Mouse (Mus musculus) spleen, adult 12 weeks (tissue): ENCODE data around the gene Stxbp6.
"Not testable (repeated sequence)": the region's sequence is repeated elsewhere in the genome, so short reads cannot be mapped to it uniquely, and the experiment has no call there.

ENCODE experiments used
- DNase-seq: peaks from one replicate; pipeline ENCODE4 v3.0.0; 2022; ENCODE audit warnings: low spot score

The Stxbp6 gene

GRCm38 (mm10) chr12:45074611-45075342, at the start of gene Stxbp6:
Gene Stxbp6 (minus strand): TSS chr12:45074709.
- DNase-seq, result no peak

GRCm38 (mm10) chr12:45102954-45103353, 28.4 kb upstream of the Stxbp6 start:
- DNase-seq, result not testable (repeated sequence)

GRCm38 (mm10) chr12:45093732-45094131, 19.2 kb upstream of the Stxbp6 start:
- DNase-seq, result no peak

- no peak for DNase-seq
These were observed 17.9 kb upstream of the Stxbp6 start for GRCm38 (mm10) chr12:45092444-45092843.

- no peak for DNase-seq
These were observed 8.6 kb upstream of the Stxbp6 start for GRCm38 (mm10) chr12:45083145-45083475.

GRCm38 (mm10) chr12:45082379-45083144, 8.1 kb upstream of the Stxbp6 start:
- no peak for DNase-seq

- DNase-seq, result no peak
These were observed 7.1 kb upstream of the Stxbp6 start for GRCm38 (mm10) chr12:45081617-45082016.

- DNase-seq, result no peak
These were observed 6.2 kb upstream of the Stxbp6 start for GRCm38 (mm10) chr12:45080753-45081122.

GRCm38 (mm10) chr12:45080036-45080752, 5.7 kb upstream of the Stxbp6 start:
- DNase-seq, result no peak

- DNase-seq, result no peak
These were observed 1.1 kb upstream of the Stxbp6 start for GRCm38 (mm10) chr12:45075631-45076030.

GRCm38 (mm10) chr12:45074042-45074601, 387 bp downstream of the Stxbp6 start:
- no peak for DNase-seq

GRCm38 (mm10) chr12:45073331-45074041, 1.0 kb downstream of the Stxbp6 start:
- DNase-seq, result no peak

GRCm38 (mm10) chr12:45072185-45072584, 2.3 kb downstream of the Stxbp6 start:
- DNase-seq, result no peak

- no peak for DNase-seq
These were observed 4.3 kb downstream of the Stxbp6 start for GRCm38 (mm10) chr12:45070186-45070585.

GRCm38 (mm10) chr12:45068145-45068754, 6.3 kb downstream of the Stxbp6 start:
- DNase-seq, result no peak

GRCm38 (mm10) chr12:45067686-45068085, 6.8 kb downstream of the Stxbp6 start:
- no peak for DNase-seq

GRCm38 (mm10) chr12:45067047-45067685, 7.3 kb downstream of the Stxbp6 start:
- no peak for DNase-seq

- no peak for DNase-seq
These were observed 10.9 kb downstream of the Stxbp6 start for GRCm38 (mm10) chr12:45063606-45064005.

- no peak for DNase-seq
These were observed 13.2 kb downstream of the Stxbp6 start for GRCm38 (mm10) chr12:45061336-45061735.

GRCm38 (mm10) chr12:45060804-45061203, 13.7 kb downstream of the Stxbp6 start:
- no peak for DNase-seq

- no peak for DNase-seq
These were observed 16.5 kb downstream of the Stxbp6 start for GRCm38 (mm10) chr12:45058007-45058406.
